In the genomic region with DNA sequence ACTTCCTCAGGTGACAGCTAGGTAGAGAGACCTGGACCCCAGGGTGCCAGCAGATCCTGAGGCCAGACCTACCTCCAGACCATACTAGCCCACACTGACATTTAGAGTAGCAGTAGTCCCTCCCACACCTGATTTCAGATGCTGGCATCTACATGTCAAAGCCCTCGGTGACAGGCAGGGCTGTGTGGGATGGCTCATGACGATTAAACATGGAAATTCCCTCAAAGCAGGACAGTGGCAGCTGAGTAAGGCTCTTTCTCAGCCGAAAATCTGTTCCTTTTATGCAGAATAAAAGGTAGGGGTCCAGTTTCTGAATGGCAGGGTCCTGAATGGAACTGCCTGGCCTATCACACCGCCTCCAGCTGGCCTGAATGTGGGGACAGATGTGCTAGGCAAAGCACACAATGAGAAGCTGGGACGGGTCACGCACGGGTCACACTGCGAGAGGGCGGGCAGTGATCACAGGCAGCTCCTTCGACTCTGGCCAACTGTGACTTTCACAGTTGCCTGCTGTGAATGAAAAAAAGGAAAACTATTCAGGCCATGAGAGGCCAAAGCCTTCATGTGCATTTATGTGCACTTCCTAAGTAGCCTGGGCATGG, we compare ENCODE assay signal across 9 mouse cellular contexts. TPM values are rescaled to one million over a fixed set of nuclear protein-coding genes. Genes with fewer than 3 reads are reported as not detected.
DNase-seq lines count a peak whose midpoint lies in the region; ATAC-seq lines count a peak whose summit lies in the region.
"Had no signal": no experiment of that assay in that cellular context is flagged by ENCODE, and none has a peak within 500 bp of the region (broad histone marks: within the 10 kb centered on the region; RNA-seq: fewer than 3 reads in every experiment).

No protein-coding gene starts in this region.

- H3K27ac ChIP-seq in heart, embryonic 15.5 days, result peak overlapping the region; percentile 60
- H3K27ac ChIP-seq in midbrain, embryonic 11.5 days (ENCODE audit: low read depth, low read length), result peak overlapping the region; percentile 78
- H3K27ac ChIP-seq in intestine, embryonic 15.5 days, result no peak overlapping the region
- H3K27ac ChIP-seq: embryonic facial prominence, embryonic 15.5 days; macrophage had no signal

- no peaks in the 10 kb centered on the region for H3K9me3 ChIP-seq in heart, embryonic 15.5 days (replicated peaks)
- no peaks in the 10 kb centered on the region for H3K9me3 ChIP-seq in midbrain, embryonic 11.5 days (ENCODE audit: control insufficient read depth, low read length)
- H3K9me3 ChIP-seq in intestine, embryonic 15.5 days, result no peaks in the 10 kb centered on the region
- H3K9me3 ChIP-seq: embryonic facial prominence, embryonic 15.5 days had no signal

- peaks cover 89% of the 10 kb centered on the region for H3K4me1 ChIP-seq in heart, embryonic 15.5 days (replicated peaks)
- peaks cover 74% of the 10 kb centered on the region for H3K4me1 ChIP-seq in midbrain, embryonic 11.5 days (ENCODE audit: control insufficient read depth, insufficient read depth, low read length)
- peaks cover 44% of the 10 kb centered on the region for H3K4me1 ChIP-seq in intestine, embryonic 15.5 days (replicated peaks)

- WGBS in heart, embryonic 15.5 days, result 31% methylated on average over 10 of the region's 10 CpGs
- 5% methylated on average over 10 of the region's 10 CpGs for WGBS in midbrain, embryonic 11.5 days
- WGBS in intestine, embryonic 15.5 days, result 54% methylated on average over 10 of the region's 10 CpGs

- H3K9ac ChIP-seq in heart, embryonic 15.5 days, result no peak overlapping the region
- no peak overlapping the region for H3K9ac ChIP-seq in midbrain, embryonic 11.5 days (ENCODE audit: low read length)
- no peak overlapping the region for H3K9ac ChIP-seq in intestine, embryonic 15.5 days
- H3K9ac ChIP-seq: embryonic facial prominence, embryonic 15.5 days had no signal

- H3K4me2 ChIP-seq in heart, embryonic 15.5 days, result no peak overlapping the region
- no peak overlapping the region for H3K4me2 ChIP-seq in midbrain, embryonic 11.5 days
- H3K4me2 ChIP-seq in intestine, embryonic 15.5 days (replicated peaks), result no peak overlapping the region
- H3K4me2 ChIP-seq: embryonic facial prominence, embryonic 15.5 days had no signal

- H3K36me3 ChIP-seq in heart, embryonic 15.5 days, result no peaks in the 10 kb centered on the region
- H3K36me3 ChIP-seq in midbrain, embryonic 11.5 days (ENCODE audit: control insufficient read depth, insufficient read depth, low read length), result peaks cover 4% of the 10 kb centered on the region
- H3K36me3 ChIP-seq in intestine, embryonic 15.5 days, result no peaks in the 10 kb centered on the region
- H3K36me3 ChIP-seq: embryonic facial prominence, embryonic 15.5 days had no signal

- DNase-seq in R1 (ENCODE audit: low read depth, low spot score), result peak; percentile 58
- DNase-seq in embryo, embryonic 11.5 days (ENCODE audit: low read depth, low spot score), result peak; percentile 45
- DNase-seq in midbrain, embryonic 11.5 days (ENCODE audit: low spot score, missing footprints), result peak; percentile 94
- DNase-seq in cerebellum, adult 18-20 months, result no peak
- DNase-seq in urinary bladder, postnatal 14 days (ENCODE audit: low spot score), result no peak

- ATAC-seq in heart, embryonic 15.5 days (replicated peaks; ENCODE audit: insufficient number of reproducible peaks, insufficient read depth, low FRiP score, low read depth), result no peak
- peak; percentile 94 for ATAC-seq in midbrain, embryonic 11.5 days (ENCODE audit: low FRiP score)
- no peak for ATAC-seq in intestine, embryonic 15.5 days

- no peak overlapping the region for H3K4me3 ChIP-seq in heart, embryonic 15.5 days
- H3K4me3 ChIP-seq in midbrain, embryonic 11.5 days (ENCODE audit: low read depth, low read length), result no peak overlapping the region
- H3K4me3 ChIP-seq in intestine, embryonic 15.5 days (replicated peaks), result no peak overlapping the region
- H3K4me3 ChIP-seq: embryonic facial prominence, embryonic 15.5 days had no signal

- no peaks in the 10 kb centered on the region for H3K27me3 ChIP-seq in heart, embryonic 15.5 days
- H3K27me3 ChIP-seq in midbrain, embryonic 11.5 days (ENCODE audit: control insufficient read depth, insufficient read depth, low read length), result no peaks in the 10 kb centered on the region
- H3K27me3 ChIP-seq in intestine, embryonic 15.5 days (replicated peaks), result no peaks in the 10 kb centered on the region
- H3K27me3 ChIP-seq: embryonic facial prominence, embryonic 15.5 days had no signal

RNA-seq across cellular contexts. Expression of gene Spsb4, which starts 29.2 kb away (rescaled TPM):
- polyA plus RNA-seq in heart, embryonic 15.5 days (2015; fragmentation: Nextera tagmentation; extraction: Ambion mirVana), result 48.1 and 49.3 TPM in 2 replicates
- 107 and 115 TPM in 2 replicates for polyA plus RNA-seq in midbrain, embryonic 11.5 days (2014; fragmentation: Nextera tagmentation; extraction: Ambion mirVana)
- polyA plus RNA-seq in intestine, embryonic 15.5 days (2015; fragmentation: Nextera tagmentation; extraction: Ambion mirVana), result 29.3 and 29.9 TPM in 2 replicates

Comparison
In these comparisons a context has a peak if more than half of its experiments do, and no peak if none do; other contexts are left out.
1. DNase-seq: peak in R1 (single experiment), embryo, embryonic 11.5 days (single experiment) and midbrain, embryonic 11.5 days (single experiment); none in cerebellum, adult 18-20 months (0 of 2) and urinary bladder, postnatal 14 days (single experiment).